ENCODE assay signal across 9 mouse cellular contexts in genomic region chr5:30886209-30886608, GRCm38 (mm10). TPM values are rescaled to one million over a fixed set of nuclear protein-coding genes. Genes with fewer than 3 reads are reported as not detected.
A peak's percentile ranks its signal among the peaks of the same experiment; 100 is the strongest.
DNase-seq lines count a peak whose midpoint lies in the region; ATAC-seq lines count a peak whose summit lies in the region.
"Had no signal": no experiment of that assay in that cellular context is flagged by ENCODE, and none has a peak within 500 bp of the region (broad histone marks: within the 10 kb centered on the region; RNA-seq: fewer than 3 reads in every experiment).

No protein-coding gene starts in this region.

- peaks cover 22% of the 10 kb centered on the region for H3K4me1 ChIP-seq in heart, embryonic 15.5 days (replicated peaks)
- H3K4me1 ChIP-seq in midbrain, embryonic 13.5 days (replicated peaks), result peaks cover 25% of the 10 kb centered on the region
- H3K4me1 ChIP-seq in midbrain, embryonic 16.5 days (ENCODE audit: control insufficient read depth, insufficient read depth, low read length), result peaks cover 22% of the 10 kb centered on the region
- H3K4me1 ChIP-seq in limb, embryonic 11.5 days (ENCODE audit: control insufficient read depth, insufficient read depth, low read length), result peaks cover 6% of the 10 kb centered on the region
- peaks cover 15% of the 10 kb centered on the region for H3K4me1 ChIP-seq in stomach, embryonic 15.5 days

- 39% methylated on average over 4 of the region's 4 CpGs for WGBS in heart, embryonic 15.5 days
- WGBS in midbrain, embryonic 13.5 days, result 44% methylated on average over 4 of the region's 4 CpGs
- WGBS in midbrain, embryonic 16.5 days, result 40% methylated on average over 4 of the region's 4 CpGs
- 63% methylated on average over 4 of the region's 4 CpGs for WGBS in limb, embryonic 11.5 days
- WGBS in stomach, embryonic 15.5 days, result 42% methylated on average over 4 of the region's 4 CpGs

- H3K9ac ChIP-seq in heart, embryonic 15.5 days, result no peak overlapping the region
- H3K9ac ChIP-seq in midbrain, embryonic 13.5 days (replicated peaks), result no peak overlapping the region
- H3K9ac ChIP-seq in midbrain, embryonic 16.5 days (ENCODE audit: low read depth, low read length), result no peak overlapping the region
- no peak overlapping the region for H3K9ac ChIP-seq in limb, embryonic 11.5 days (ENCODE audit: low read length)
- H3K9ac ChIP-seq in stomach, embryonic 15.5 days, result no peak overlapping the region

- no peak for ATAC-seq in heart, embryonic 15.5 days (replicated peaks; ENCODE audit: insufficient number of reproducible peaks, insufficient read depth, low FRiP score, low read depth)
- ATAC-seq in midbrain, embryonic 13.5 days, result no peak
- no peak for ATAC-seq in midbrain, embryonic 16.5 days
- ATAC-seq in limb, embryonic 11.5 days (ENCODE audit: insufficient number of reproducible peaks, low FRiP score, low TSS enrichment, low read depth), result no peak
- ATAC-seq in stomach, embryonic 15.5 days (ENCODE audit: insufficient read depth, low FRiP score, low read depth), result no peak

- peak overlapping the region; percentile 96; the same call in 1 of the 2 replicates for H3K27ac ChIP-seq in heart, embryonic 15.5 days
- no peak overlapping the region for H3K27ac ChIP-seq in midbrain, embryonic 13.5 days
- H3K27ac ChIP-seq in midbrain, embryonic 16.5 days (ENCODE audit: low read length), result no peak overlapping the region
- H3K27ac ChIP-seq in limb, embryonic 11.5 days (replicated peaks; ENCODE audit: low read depth, low read length), result no peak overlapping the region
- H3K27ac ChIP-seq in stomach, embryonic 15.5 days, result no peak overlapping the region

- DNase-seq in heart, adult 18-20 months, result no peak
- no peak for DNase-seq in limb, embryonic 11.5 days (ENCODE audit: low spot score)
- no peak for DNase-seq in embryo, embryonic 10 days (ENCODE audit: low spot score)
- DNase-seq in urinary bladder, postnatal 25 days (ENCODE audit: low spot score), result no peak
- DNase-seq: layer of hippocampus, postnatal 36 days had no signal

- H3K9me3 ChIP-seq in heart, embryonic 15.5 days (replicated peaks), result no peaks in the 10 kb centered on the region
- H3K9me3 ChIP-seq in midbrain, embryonic 13.5 days, result no peaks in the 10 kb centered on the region
- H3K9me3 ChIP-seq in midbrain, embryonic 16.5 days (replicated peaks; ENCODE audit: control insufficient read depth, low read length, poor library complexity, severe bottlenecking), result no peaks in the 10 kb centered on the region
- no peaks in the 10 kb centered on the region for H3K9me3 ChIP-seq in limb, embryonic 11.5 days (ENCODE audit: control insufficient read depth, low read length)
- H3K9me3 ChIP-seq in stomach, embryonic 15.5 days, result no peaks in the 10 kb centered on the region

- peak overlapping the region; percentile 87; the same call in 1 of the 2 replicates for H3K4me2 ChIP-seq in heart, embryonic 15.5 days
- peak overlapping the region; percentile 64; the same call in 1 of the 2 replicates for H3K4me2 ChIP-seq in midbrain, embryonic 13.5 days (replicated peaks)
- H3K4me2 ChIP-seq in midbrain, embryonic 16.5 days (ENCODE audit: low read length), result no peak overlapping the region
- H3K4me2 ChIP-seq in limb, embryonic 11.5 days (ENCODE audit: low read depth, severe bottlenecking), result 0 out of 2 replicates have a peak overlapping the region, but pooled peaks have one; percentile 75
- peak overlapping the region; percentile 84; the same call in 1 of the 2 replicates for H3K4me2 ChIP-seq in stomach, embryonic 15.5 days

- no peaks in the 10 kb centered on the region for H3K27me3 ChIP-seq in heart, embryonic 15.5 days
- H3K27me3 ChIP-seq in midbrain, embryonic 13.5 days, result no peaks in the 10 kb centered on the region
- no peaks in the 10 kb centered on the region for H3K27me3 ChIP-seq in midbrain, embryonic 16.5 days (ENCODE audit: control insufficient read depth, insufficient read depth, low read depth, low read length)
- H3K27me3 ChIP-seq in limb, embryonic 11.5 days (ENCODE audit: control insufficient read depth, insufficient read depth, low read length), result no peaks in the 10 kb centered on the region
- no peaks in the 10 kb centered on the region for H3K27me3 ChIP-seq in stomach, embryonic 15.5 days (replicated peaks)

- H3K4me3 ChIP-seq in heart, embryonic 15.5 days, result no peak overlapping the region; the same call in 1 of the 2 replicates
- H3K4me3 ChIP-seq in midbrain, embryonic 13.5 days (replicated peaks), result no peak overlapping the region
- H3K4me3 ChIP-seq in midbrain, embryonic 16.5 days (ENCODE audit: low read depth, low read length), result no peak overlapping the region; the same call in 1 of the 2 replicates
- H3K4me3 ChIP-seq in limb, embryonic 11.5 days (ENCODE audit: low read depth, low read length), result no peak overlapping the region
- H3K4me3 ChIP-seq in stomach, embryonic 15.5 days (replicated peaks), result no peak overlapping the region

- 0 out of 2 replicates have a peak, but pooled peaks cover 2% of the 10 kb centered on the region for H3K36me3 ChIP-seq in heart, embryonic 15.5 days
- H3K36me3 ChIP-seq in midbrain, embryonic 13.5 days, result peaks cover 7% of the 10 kb centered on the region
- H3K36me3 ChIP-seq in midbrain, embryonic 16.5 days (ENCODE audit: control insufficient read depth, insufficient read depth, low read length), result peaks cover 5% of the 10 kb centered on the region; the same call in 1 of the 2 replicates
- H3K36me3 ChIP-seq in limb, embryonic 11.5 days (ENCODE audit: control insufficient read depth, insufficient read depth, low read length), result peaks cover 5% of the 10 kb centered on the region; the same call in 1 of the 2 replicates
- H3K36me3 ChIP-seq in stomach, embryonic 15.5 days, result no peaks in the 10 kb centered on the region

RNA-seq across cellular contexts. Expression of gene Agbl5, which starts 2.3 kb away (rescaled TPM):
- 8.9 and 11.9 TPM in 2 replicates for polyA plus RNA-seq in heart, embryonic 15.5 days (2015; fragmentation: Nextera tagmentation; extraction: Ambion mirVana)
- total RNA-seq in heart, adult 18-20 months (2021), result 1 to 10 TPM; 7.2 to 7.3 TPM
- polyA plus RNA-seq in midbrain, embryonic 13.5 days (2015; fragmentation: Nextera tagmentation; extraction: Ambion mirVana), result 23.3 and 29.2 TPM in 2 replicates
- 24.1 and 24.5 TPM in 2 replicates for polyA plus RNA-seq in midbrain, embryonic 16.5 days (2015; fragmentation: Nextera tagmentation; extraction: Ambion mirVana)
- polyA plus RNA-seq in limb, embryonic 11.5 days (2014; fragmentation: Nextera tagmentation; extraction: Ambion mirVana), result 33.0 and 35.7 TPM in 2 replicates
- polyA plus RNA-seq in stomach, embryonic 15.5 days (2015; fragmentation: Nextera tagmentation; extraction: Ambion mirVana), result 15.9 and 23.1 TPM in 2 replicates

RNA-seq across cellular contexts. Expression of gene Tmem214, which starts 18.4 kb away (rescaled TPM):
- 57.5 and 67.2 TPM in 2 replicates for polyA plus RNA-seq in heart, embryonic 15.5 days (2015; fragmentation: Nextera tagmentation; extraction: Ambion mirVana)
- 10 to 100 TPM; 34.4 to 38.6 TPM for total RNA-seq in heart, adult 18-20 months (2021)
- polyA plus RNA-seq in midbrain, embryonic 13.5 days (2015; fragmentation: Nextera tagmentation; extraction: Ambion mirVana), result 57.7 and 59.7 TPM in 2 replicates
- polyA plus RNA-seq in midbrain, embryonic 16.5 days (2015; fragmentation: Nextera tagmentation; extraction: Ambion mirVana), result 67.5 and 69.7 TPM in 2 replicates
- 49.3 and 50.9 TPM in 2 replicates for polyA plus RNA-seq in limb, embryonic 11.5 days (2014; fragmentation: Nextera tagmentation; extraction: Ambion mirVana)
- 86.3 and 94.0 TPM in 2 replicates for polyA plus RNA-seq in stomach, embryonic 15.5 days (2015; fragmentation: Nextera tagmentation; extraction: Ambion mirVana)

RNA-seq across cellular contexts. Expression of gene Ost4, which starts 21.4 kb away (rescaled TPM):
- polyA plus RNA-seq in heart, embryonic 15.5 days (2015; fragmentation: Nextera tagmentation; extraction: Ambion mirVana), result 372 and 381 TPM in 2 replicates
- 100 to 1,000 TPM; 146 to 159 TPM for total RNA-seq in heart, adult 18-20 months (2021)
- 270 and 306 TPM in 2 replicates for polyA plus RNA-seq in midbrain, embryonic 13.5 days (2015; fragmentation: Nextera tagmentation; extraction: Ambion mirVana)
- 202 and 215 TPM in 2 replicates for polyA plus RNA-seq in midbrain, embryonic 16.5 days (2015; fragmentation: Nextera tagmentation; extraction: Ambion mirVana)
- 384 and 395 TPM in 2 replicates for polyA plus RNA-seq in limb, embryonic 11.5 days (2014; fragmentation: Nextera tagmentation; extraction: Ambion mirVana)
- 443 and 450 TPM in 2 replicates for polyA plus RNA-seq in stomach, embryonic 15.5 days (2015; fragmentation: Nextera tagmentation; extraction: Ambion mirVana)

RNA-seq across cellular contexts. Expression of gene Emilin1, which starts 27.0 kb away (rescaled TPM):
- polyA plus RNA-seq in heart, embryonic 15.5 days (2015; fragmentation: Nextera tagmentation; extraction: Ambion mirVana), result 125 and 179 TPM in 2 replicates
- 10 to 100 TPM; 14.2 to 16.9 TPM for total RNA-seq in heart, adult 18-20 months (2021)
- polyA plus RNA-seq in midbrain, embryonic 13.5 days (2015; fragmentation: Nextera tagmentation; extraction: Ambion mirVana), result 14.1 and 16.6 TPM in 2 replicates
- 11.7 and 12.3 TPM in 2 replicates for polyA plus RNA-seq in midbrain, embryonic 16.5 days (2015; fragmentation: Nextera tagmentation; extraction: Ambion mirVana)
- polyA plus RNA-seq in limb, embryonic 11.5 days (2014; fragmentation: Nextera tagmentation; extraction: Ambion mirVana), result 117 and 122 TPM in 2 replicates
- 252 and 255 TPM in 2 replicates for polyA plus RNA-seq in stomach, embryonic 15.5 days (2015; fragmentation: Nextera tagmentation; extraction: Ambion mirVana)

RNA-seq across cellular contexts. Expression of gene Khk, which starts 35.0 kb away (rescaled TPM):
- polyA plus RNA-seq in heart, embryonic 15.5 days (2015; fragmentation: Nextera tagmentation; extraction: Ambion mirVana), result 12.4 and 13.9 TPM in 2 replicates
- total RNA-seq in heart, adult 18-20 months (2021), result 10 to 100 TPM; 27.1 to 28.5 TPM
- polyA plus RNA-seq in midbrain, embryonic 13.5 days (2015; fragmentation: Nextera tagmentation; extraction: Ambion mirVana), result 5.6 and 6.8 TPM in 2 replicates
- polyA plus RNA-seq in midbrain, embryonic 16.5 days (2015; fragmentation: Nextera tagmentation; extraction: Ambion mirVana), result 9.6 and 9.9 TPM in 2 replicates
- polyA plus RNA-seq in limb, embryonic 11.5 days (2014; fragmentation: Nextera tagmentation; extraction: Ambion mirVana), result 5.4 and 7.9 TPM in 2 replicates
- polyA plus RNA-seq in stomach, embryonic 15.5 days (2015; fragmentation: Nextera tagmentation; extraction: Ambion mirVana), result 21.0 and 25.5 TPM in 2 replicates
